Mouse (Mus musculus) retina, adult 2 months (tissue): ENCODE measurements around the gene Gm45837.
"Not testable (repeated sequence)": the region's sequence is repeated elsewhere in the genome, so short reads cannot be mapped to it uniquely, and the experiment has no call there.

Source experiments
- DNase-seq: peaks from one replicate; pipeline ENCODE4 v3.0.0-alpha.2; 2012; ENCODE audit warnings: low read depth, low spot score

The Gm45837 gene

DNA sequence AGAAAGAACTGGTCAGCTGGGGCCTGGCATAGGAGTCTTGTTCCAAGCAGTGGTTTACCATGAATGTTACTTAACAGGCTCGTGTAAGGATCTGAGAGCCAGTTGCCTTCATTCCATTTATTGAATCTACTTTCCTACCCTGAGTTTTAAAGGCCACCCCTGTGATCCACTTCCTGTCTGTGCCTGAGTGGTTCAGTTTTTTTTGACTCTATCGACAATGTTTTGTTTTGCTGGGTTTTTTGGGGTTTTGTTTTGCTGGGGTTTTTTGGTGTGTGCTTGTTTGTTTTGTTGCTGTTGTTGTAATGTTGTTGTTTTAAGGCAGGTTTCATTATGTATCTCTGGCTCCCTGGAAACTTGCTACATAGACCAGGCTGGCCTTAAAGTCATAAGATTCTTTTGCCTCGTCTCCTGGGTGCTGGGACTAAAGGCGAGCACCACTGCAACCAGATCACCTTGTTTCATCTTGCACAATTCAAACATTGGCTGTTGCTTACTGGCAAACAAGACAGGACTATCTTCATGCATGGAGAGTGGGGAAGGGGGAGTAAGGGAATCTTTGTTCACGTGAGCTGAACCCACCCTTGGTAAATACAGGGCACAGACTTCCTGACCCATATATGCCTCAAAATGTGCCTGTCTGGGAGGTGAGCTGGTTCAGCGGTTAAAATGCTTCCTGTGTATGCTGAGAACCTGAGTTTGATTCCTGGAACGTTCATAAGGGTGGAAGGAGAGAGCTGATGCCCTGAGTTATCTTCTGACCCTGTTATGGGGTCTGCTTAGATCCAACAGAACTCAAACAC is 140.2 kb downstream of the Gm45837 start:
- no peak for DNase-seq

DNA sequence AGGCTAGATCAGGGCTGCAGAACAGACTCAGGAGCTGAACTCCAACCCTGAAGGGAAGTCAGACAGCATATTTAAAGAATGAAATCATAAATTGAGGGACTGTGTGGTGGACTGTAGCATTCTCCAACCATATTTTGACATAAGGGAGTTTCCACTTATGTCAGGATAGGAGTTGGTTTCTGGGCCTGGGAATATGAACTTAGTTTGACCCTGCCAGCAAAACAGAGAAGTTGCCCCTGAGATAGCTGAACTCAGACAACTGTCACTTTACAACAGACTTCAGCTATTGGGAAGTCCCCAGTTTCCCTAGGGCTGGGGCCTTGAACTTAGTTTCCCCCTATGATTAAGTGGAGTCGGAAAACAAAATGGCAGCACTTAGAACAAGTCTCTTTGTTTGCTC is 140.8 kb downstream of the Gm45837 start:
- no peak for DNase-seq

- not testable (repeated sequence) for DNase-seq
These were observed 144.8 kb downstream of the Gm45837 start for GRCm38 (mm10) chr7:101555473-101555872.

DNA sequence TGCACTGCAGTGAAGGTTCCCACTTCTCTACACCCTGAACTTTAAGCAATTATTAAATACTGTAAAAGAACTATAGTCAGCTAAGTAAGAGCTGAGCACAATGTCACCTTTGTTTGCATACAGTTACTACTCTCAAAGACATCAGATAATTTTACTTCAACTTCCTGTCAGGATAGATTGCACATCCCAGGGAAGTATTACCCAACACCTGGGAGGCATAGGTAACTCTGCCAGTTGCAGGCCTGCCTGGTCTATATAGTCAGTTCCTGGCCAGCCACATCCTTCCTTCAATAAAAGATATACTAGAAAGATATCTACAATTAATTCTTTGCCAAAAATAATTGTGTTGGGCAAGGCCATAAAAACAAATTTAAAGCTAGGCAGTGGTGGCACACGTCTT is 146.7 kb downstream of the Gm45837 start:
- DNase-seq, result no peak

GRCm38 (mm10) chr7:101559393-101559792 is 148.7 kb downstream of the Gm45837 start:
- not testable (repeated sequence) for DNase-seq
